Mouse (Mus musculus) left cerebral cortex, postnatal 4 days (tissue): ENCODE data around the gene Fry. TPM values are rescaled to one million over a fixed set of nuclear protein-coding genes. Genes with fewer than 3 reads are reported as not detected.
A peak's percentile ranks its signal among the peaks of the same experiment; 100 is the strongest.

ENCODE experiments used
- DNase-seq: peaks from one replicate; pipeline ENCODE4 v3.0.0-alpha.2; 2022
- intact Hi-C: fragments of 180-260 bp; cut with DNase I; formaldehyde crosslinking; loops from one replicate; pipeline ENCODE4 v1.15.1; 2025
- total RNA-seq, 2 experiments: library from RNA; stranded (reverse); gene quantifications; 2 replicates each; pipeline ENCODE4 v1.2.3; 2021

Fry gene
- total RNA-seq: 100 to 1,000 TPM; 206 to 207 TPM

- DNase-seq: peak; percentile 91
- intact Hi-C loops: loop anchor here (5.0 kb wide), 1 partner anchor 34 kb away; no protein-coding TSS in a partner anchor
These were observed at the start of gene Fry for GRCm38 (mm10) chr5:150118455-150119241. Gene Fry, plus strand, starts transcription at chr5:150118645.

DNA sequence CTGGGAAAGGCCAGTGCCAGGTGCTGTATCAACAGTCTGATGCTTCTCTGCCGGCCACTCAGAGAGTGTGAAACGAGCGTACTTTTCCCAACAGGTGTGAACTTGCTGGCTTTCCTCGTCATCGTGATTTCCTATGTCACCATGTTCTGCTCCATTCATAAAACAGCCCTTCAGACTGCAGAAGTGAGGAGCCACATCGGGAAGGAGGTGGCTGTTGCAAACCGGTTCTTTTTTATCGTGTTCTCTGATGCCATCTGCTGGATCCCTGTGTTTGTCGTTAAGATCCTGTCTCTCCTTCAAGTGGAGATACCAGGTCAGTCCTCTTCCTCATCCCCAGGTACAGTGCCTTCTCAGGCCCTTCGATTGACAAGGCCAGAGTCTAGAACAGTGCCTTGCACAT is 48.4 kb upstream of the Fry start:
- intact Hi-C loops: no loop called here
- DNase-seq: peak; percentile 11

GRCm38 (mm10) chr5:150071738-150072137 is 46.7 kb upstream of the Fry start:
- no peak for DNase-seq
- intact Hi-C loops: no loop called here

- DNase-seq: no peak
- intact Hi-C loops: no loop called here
These were observed 38.3 kb upstream of the Fry start for GRCm38 (mm10) chr5:150079866-150080797.

GRCm38 (mm10) chr5:150082696-150083095 is 35.7 kb upstream of the Fry start:
- intact Hi-C loops: no loop called here

DNA sequence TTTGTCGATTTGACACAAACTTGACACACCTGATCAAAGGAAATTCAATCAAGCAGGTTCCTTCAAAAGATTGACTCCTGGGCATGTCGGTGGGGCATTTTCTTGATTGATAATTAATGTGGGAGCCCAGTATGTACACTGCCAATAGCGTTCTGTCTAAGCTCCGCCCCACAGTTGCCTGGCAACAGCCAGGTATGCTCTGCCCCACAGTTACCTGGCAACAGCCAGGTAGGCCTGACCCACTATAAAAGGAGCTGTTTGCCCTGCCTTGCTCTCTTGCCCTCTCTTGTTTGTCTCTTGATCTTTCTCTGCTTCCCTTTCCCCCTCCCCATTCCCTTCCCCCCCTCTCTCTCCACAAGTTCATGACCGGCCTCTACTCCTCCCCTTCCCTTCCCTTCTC is 35.3 kb upstream of the Fry start:
- DNase-seq: no peak
- intact Hi-C loops: no loop called here

More at GRCm38 (mm10) chr5:150082696-150083095, 35.7 kb upstream of the Fry start:
- no peak for DNase-seq

GRCm38 (mm10) chr5:150097620-150098019 is 20.8 kb upstream of the Fry start:
- intact Hi-C loops: no loop called here
- peak; percentile 49 for DNase-seq

DNA sequence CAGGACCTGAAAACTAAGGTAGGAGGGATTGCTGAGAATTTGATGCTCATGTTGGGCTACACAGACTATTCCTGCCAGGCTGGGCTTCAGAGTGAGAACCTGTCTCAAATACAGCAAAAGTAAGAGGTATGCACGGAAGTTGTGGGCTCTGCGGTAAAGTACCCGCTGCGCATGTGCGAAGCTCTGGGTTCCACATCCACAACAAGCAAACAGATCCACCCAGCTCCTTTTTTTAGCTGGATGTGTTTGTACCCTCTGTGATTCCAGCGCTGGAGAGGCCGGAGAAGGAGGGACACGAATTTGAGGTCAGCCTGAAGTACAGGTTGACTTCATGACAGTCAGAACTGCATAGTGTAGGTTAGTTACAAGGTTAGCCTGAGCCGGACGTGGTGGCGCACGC is 19.7 kb upstream of the Fry start:
- intact Hi-C loops: no loop called here
- no peak for DNase-seq

DNA sequence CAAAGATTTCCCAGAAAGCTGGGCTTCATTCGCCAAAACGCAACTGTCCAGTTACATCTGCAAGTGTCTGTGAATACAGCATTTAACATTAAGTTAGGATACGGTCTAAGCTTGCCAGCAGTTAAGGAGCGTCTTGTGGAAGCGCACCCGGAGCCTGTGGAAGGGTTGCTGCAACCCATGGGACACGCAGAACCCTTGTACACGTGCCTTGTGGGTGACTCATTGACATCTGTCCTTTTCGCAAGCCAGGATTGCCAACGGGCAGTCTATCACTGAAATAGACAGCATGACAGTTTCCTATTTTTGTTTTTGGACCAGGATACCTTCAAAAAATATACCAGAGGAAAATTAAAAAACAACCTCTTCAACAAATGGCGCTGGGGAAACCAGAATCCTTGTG is 16.7 kb upstream of the Fry start:
- DNase-seq: no peak
- intact Hi-C loops: no loop called here

GRCm38 (mm10) chr5:150106358-150106757 is 12.1 kb upstream of the Fry start:
- intact Hi-C loops: no loop called here
- DNase-seq: no peak

- intact Hi-C loops: no loop called here
- DNase-seq: no peak
These were observed 7.2 kb upstream of the Fry start for GRCm38 (mm10) chr5:150111236-150111635.

DNA sequence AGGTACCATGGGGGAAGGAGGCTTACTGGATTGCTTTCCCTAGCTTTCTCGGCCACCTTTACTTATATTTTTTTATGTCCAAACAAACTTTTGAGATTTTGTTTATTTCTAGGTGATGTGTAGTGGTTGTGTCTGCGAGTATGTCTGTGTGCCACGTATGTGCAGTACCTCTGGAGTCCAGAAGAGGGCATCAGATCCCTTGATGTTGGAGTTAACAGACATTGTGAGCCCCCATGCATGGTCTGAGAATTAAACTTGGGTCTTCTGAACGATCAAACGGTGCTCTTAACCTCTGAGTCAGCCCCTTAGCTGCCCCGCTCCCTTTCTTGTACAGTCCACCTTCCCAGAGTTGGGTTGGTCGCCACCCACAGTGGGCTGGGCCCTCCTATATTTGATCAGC is 4.4 kb upstream of the Fry start:
- peak; percentile 55 for DNase-seq
- intact Hi-C loops: no loop called here

DNA sequence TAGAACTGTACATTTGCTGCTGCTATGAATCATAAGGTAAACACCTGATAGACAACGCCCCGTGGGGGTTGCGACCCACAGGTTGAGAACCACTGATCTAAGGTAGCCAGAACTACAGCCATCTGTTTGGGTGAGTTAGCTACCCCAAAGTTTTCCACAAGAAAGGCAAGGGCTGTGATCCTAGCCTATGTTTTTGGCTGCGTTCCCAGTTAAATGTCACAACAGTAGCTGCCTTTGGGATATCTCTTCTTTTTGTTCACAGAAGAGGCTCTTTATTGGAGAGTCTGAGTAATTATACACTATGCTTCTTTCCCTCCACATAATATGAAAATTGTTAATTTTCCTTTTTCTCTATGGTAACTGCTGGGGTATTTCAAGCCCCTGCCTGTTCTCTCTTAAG is 3.7 kb upstream of the Fry start:
- intact Hi-C loops: loop anchor here (5.0 kb wide), 1 partner anchor 38 kb away; no protein-coding TSS in a partner anchor
- DNase-seq: no peak

- DNase-seq: peak; percentile 84
- intact Hi-C loops: loop anchor here (5.0 kb wide), 1 partner anchor 37 kb away; no protein-coding TSS in a partner anchor
These were observed 3.0 kb upstream of the Fry start for GRCm38 (mm10) chr5:150115271-150116092.

DNA sequence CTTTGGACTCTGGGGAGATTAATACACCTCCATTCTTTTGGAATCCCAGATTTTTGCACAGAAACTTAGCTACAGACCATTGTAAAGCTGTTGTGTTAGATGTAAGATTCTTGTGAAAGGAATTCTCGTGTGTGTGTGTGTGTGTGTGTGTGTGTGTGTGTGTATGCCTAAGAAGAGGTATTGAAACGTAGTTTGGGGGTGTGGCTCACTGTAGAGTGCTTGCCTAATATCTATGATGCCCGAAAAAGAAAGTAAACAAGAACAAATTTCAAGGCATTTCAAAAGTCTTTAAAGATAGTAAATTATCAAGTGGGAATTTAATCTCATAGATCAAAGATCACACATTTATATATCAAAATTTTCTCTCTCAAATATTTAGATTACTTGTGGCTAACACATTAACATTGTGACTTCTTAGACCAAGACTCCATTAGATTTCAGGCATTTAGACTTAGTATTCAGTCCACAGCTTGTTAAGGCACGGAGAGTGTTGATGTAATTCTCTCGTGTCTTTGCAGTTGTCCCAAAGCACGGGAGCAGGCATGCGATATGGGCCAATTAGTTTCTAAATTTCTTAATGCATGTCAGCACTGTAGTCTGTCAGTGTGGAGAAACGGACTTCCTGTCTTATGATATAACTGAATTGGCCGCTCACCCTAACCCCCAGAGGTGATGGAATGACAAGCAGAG is 2.1 kb upstream of the Fry start:
- intact Hi-C loops: loop anchor here (5.0 kb wide), 1 partner anchor 36 kb away; no protein-coding TSS in a partner anchor
- DNase-seq: no peak

- intact Hi-C loops: loop anchor here (5.0 kb wide), 1 partner anchor 35 kb away; no protein-coding TSS in a partner anchor
- no peak for DNase-seq
These were observed 1.6 kb upstream of the Fry start for GRCm38 (mm10) chr5:150116906-150117216.

DNA sequence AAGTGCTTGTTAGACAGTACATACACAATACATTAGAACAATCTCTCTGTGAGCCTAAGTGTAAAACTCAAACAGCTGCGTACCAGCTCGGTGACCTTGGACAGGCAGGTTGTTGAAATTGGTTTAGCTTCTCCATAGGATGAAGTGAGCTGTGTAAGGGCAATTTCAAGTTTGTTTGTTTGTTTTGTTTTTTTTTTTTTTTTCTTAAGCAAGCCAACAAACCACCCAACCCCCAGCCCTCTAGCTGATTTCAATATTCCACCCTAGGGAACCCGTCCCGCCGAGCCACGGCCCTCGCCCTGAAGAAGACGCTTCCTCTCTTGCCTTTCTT is 356 bp upstream of the Fry start:
- DNase-seq: no peak
- intact Hi-C loops: loop anchor here (5.0 kb wide), 1 partner anchor 34 kb away; no protein-coding TSS in a partner anchor

GRCm38 (mm10) chr5:150120676-150121075 is 2.2 kb downstream of the Fry start:
- intact Hi-C loops: no loop called here
- no peak for DNase-seq

GRCm38 (mm10) chr5:150122095-150122494 is 3.6 kb downstream of the Fry start:
- intact Hi-C loops: no loop called here
- no peak for DNase-seq

- intact Hi-C loops: no loop called here
- DNase-seq: no peak
These were observed 4.1 kb downstream of the Fry start for GRCm38 (mm10) chr5:150122571-150122970.
